In genomic region chr5:127954231-127954790, GRCm38 (mm10) we compare ENCODE assay signal across 37 mouse cellular contexts.
DNase-seq lines count a peak whose midpoint lies in the region; ATAC-seq and TF ChIP-seq lines count a peak whose summit lies in the region.
"Had no signal": no experiment of that assay in that cellular context is flagged by ENCODE, and none has a peak within 500 bp of the region (broad histone marks: within the 10 kb centered on the region; RNA-seq: fewer than 3 reads in every experiment).

No protein-coding gene starts in this region.

- no peaks in the 10 kb centered on the region for H3K36me3 ChIP-seq in lung, postnatal 0 days (ENCODE audit: insufficient read depth, low read length)
- H3K36me3 ChIP-seq: embryonic facial prominence, embryonic 10.5 days; embryonic facial prominence, embryonic 15.5 days; forebrain, embryonic 12.5 days; heart, embryonic 15.5 days; hindbrain, embryonic 12.5 days; intestine, embryonic 15.5 days; lung, embryonic 15.5 days; neural tube, embryonic 12.5 days had no signal

- no peak overlapping the region for H3K4me3 ChIP-seq in lung, postnatal 0 days (ENCODE audit: low read depth, low read length)
- H3K4me3 ChIP-seq: embryonic facial prominence, embryonic 10.5 days; embryonic facial prominence, embryonic 15.5 days; forebrain, embryonic 12.5 days; gastrocnemius, adult 2 months; heart, embryonic 15.5 days; hindbrain, embryonic 12.5 days; intestine, embryonic 15.5 days; lung, embryonic 15.5 days; myocyte; neural tube, embryonic 12.5 days had no signal

- no peak overlapping the region for H3K9ac ChIP-seq in lung, postnatal 0 days (replicated peaks; ENCODE audit: low read depth)
- H3K9ac ChIP-seq: embryonic facial prominence, embryonic 15.5 days; forebrain, embryonic 12.5 days; forebrain, postnatal 0 days; heart, embryonic 15.5 days; hindbrain, embryonic 12.5 days; intestine, embryonic 15.5 days; liver, embryonic 14.5 days; lung, embryonic 15.5 days; neural tube, embryonic 12.5 days had no signal

- no peak overlapping the region for H3K4me2 ChIP-seq in lung, postnatal 0 days (replicated peaks; ENCODE audit: low read depth, low read length)
- H3K4me2 ChIP-seq: embryonic facial prominence, embryonic 15.5 days; forebrain, embryonic 12.5 days; heart, embryonic 15.5 days; hindbrain, embryonic 12.5 days; intestine, embryonic 15.5 days; lung, embryonic 15.5 days; midbrain, embryonic 11.5 days; neural tube, embryonic 12.5 days had no signal

- TF ChIP-seq CTCF in lung, postnatal 0 days (IDR thresholded peaks at IDR 0.05): no peak

- no peak overlapping the region for H3K27ac ChIP-seq in lung, postnatal 0 days (ENCODE audit: low read length)
- H3K27ac ChIP-seq: embryonic facial prominence, embryonic 10.5 days; embryonic facial prominence, embryonic 15.5 days; forebrain, embryonic 12.5 days; gastrocnemius, adult 2 months; heart, embryonic 15.5 days; hindbrain, embryonic 12.5 days; hindbrain, postnatal 0 days; intestine, embryonic 15.5 days; kidney, postnatal 0 days; liver, embryonic 14.5 days; lung, embryonic 15.5 days; neural tube, embryonic 12.5 days had no signal

- 50% methylated on average over 16 of the region's 16 CpGs for WGBS in lung, postnatal 0 days

- H3K4me1 ChIP-seq in lung, postnatal 0 days (ENCODE audit: insufficient read depth, low read depth, low read length): no peaks in the 10 kb centered on the region
- H3K4me1 ChIP-seq: embryonic facial prominence, embryonic 15.5 days; forebrain, embryonic 12.5 days; heart, embryonic 15.5 days; hindbrain, embryonic 12.5 days; intestine, embryonic 15.5 days; neural tube, embryonic 12.5 days had no signal

- TF ChIP-seq EP300 in lung, postnatal 0 days (IDR thresholded peaks at IDR 0.05): no peak

- H3K27me3 ChIP-seq in lung, postnatal 0 days (replicated peaks; ENCODE audit: insufficient read depth, low read length): no peaks in the 10 kb centered on the region
- H3K27me3 ChIP-seq: CH12.LX; embryonic facial prominence, embryonic 15.5 days; forebrain, embryonic 12.5 days; heart, embryonic 15.5 days; hindbrain, embryonic 12.5 days; intestine, embryonic 15.5 days; lung, embryonic 15.5 days; neural tube, embryonic 12.5 days had no signal

- peak; percentile 19; the same call in 1 of the 2 replicates for ATAC-seq in frontal cortex, adult (ENCODE audit: low TSS enrichment)
- no peak for ATAC-seq in lung, postnatal 0 days
- ATAC-seq: activated CD4-positive, CD25-positive, alpha-beta regulatory T cell, adult 4 months; forebrain, postnatal 0 days; hindbrain, postnatal 0 days; intestine, embryonic 15.5 days; midbrain, embryonic 16.5 days had no signal

- no peak for DNase-seq in frontal cortex, postnatal 10 days (ENCODE audit: low spot score in 2 of 2)
- peak; percentile 14 for DNase-seq in left cerebral cortex, adult 11 months (ENCODE audit: low spot score)
- DNase-seq in left cerebral cortex, postnatal 36 days (ENCODE audit: low spot score in 2 of 2): no peak
- DNase-seq in lung, postnatal 14 days: peak; percentile 9
- no peak for DNase-seq in lung, postnatal 0 days (ENCODE audit: low spot score)
- DNase-seq in telencephalon, adult 2 months (ENCODE audit: low read depth, low spot score): peak; percentile 51
- DNase-seq in retina, postnatal 1 day: no peak
- DNase-seq: adrenal gland, adult 2 months; adrenal gland, postnatal 36 days; cerebellum, adult 2 months; cerebellum, postnatal 25 days; forebrain, postnatal 0 days; gastrocnemius, adult 2 months; heart, postnatal 36 days; kidney, adult 2 months; layer of hippocampus, postnatal 36 days; liver; spleen, adult 18-20 months; thymus, adult 2 months; thymus, postnatal 36 days had no signal

- intact Hi-C loops in left cerebral cortex, postnatal 36 days (cut with DNase I): loop anchor here (10.0 kb wide), 3 partner anchors 140 to 480 kb away; partner anchors contain the start of gene Tmem132d

- H3K9me3 ChIP-seq in lung, postnatal 0 days (ENCODE audit: low read length): no peaks in the 10 kb centered on the region
- H3K9me3 ChIP-seq: embryonic facial prominence, embryonic 10.5 days; embryonic facial prominence, embryonic 15.5 days; forebrain, embryonic 12.5 days; heart, embryonic 15.5 days; hindbrain, embryonic 12.5 days; intestine, embryonic 15.5 days; lung, embryonic 15.5 days; neural tube, embryonic 12.5 days had no signal

Comparison
In these comparisons a context has a peak if more than half of its experiments do, and no peak if none do; other contexts are left out.
1. DNase-seq: peak in left cerebral cortex, adult 11 months (single experiment), lung, postnatal 14 days (single experiment) and telencephalon, adult 2 months (single experiment); none in frontal cortex, postnatal 10 days (0 of 2), left cerebral cortex, postnatal 36 days (0 of 2), lung, postnatal 0 days (single experiment) and retina, postnatal 1 day (single experiment).